Mouse (Mus musculus): ENCODE data around the gene Cnih1. TPM values are rescaled to one million over a fixed set of nuclear protein-coding genes. Genes with fewer than 3 reads are reported as not detected.
"Not testable (repeated sequence)": the region's sequence is repeated elsewhere in the genome, so short reads cannot be mapped to it uniquely, and the experiment has no call there.

Cnih1 gene
- polyA plus RNA-seq, 1 experiment from 2014 or later: 180 TPM

GRCm38 (mm10) chr14:46754371-46754770, 33.8 kb downstream of the Cnih1 start:
- 71% methylated on average over 9 of the region's 10 CpGs for WGBS
- H3K27ac ChIP-seq; H3K4me2 ChIP-seq (replicated peaks): not testable (repeated sequence)

GRCm38 (mm10) chr14:46745413-46745812, 42.8 kb downstream of the Cnih1 start:
- no peak overlapping the region for H3K4me2 ChIP-seq (replicated peaks)
- no peaks in the 10 kb centered on the region for H3K4me1 ChIP-seq (replicated peaks)
- no peaks in the 10 kb centered on the region for H3K9me3 ChIP-seq
- 91% methylated on average over 8 of the region's 8 CpGs for WGBS
- H3K9ac ChIP-seq (replicated peaks): no peak overlapping the region
- no peaks in the 10 kb centered on the region for H3K27me3 ChIP-seq
- no peak overlapping the region for H3K27ac ChIP-seq
- no peaks in the 10 kb centered on the region for H3K36me3 ChIP-seq
- ATAC-seq: no peak
- no peak overlapping the region for H3K4me3 ChIP-seq (replicated peaks)

More at GRCm38 (mm10) chr14:46754371-46754770, 33.8 kb downstream of the Cnih1 start:
- not testable (repeated sequence) for ATAC-seq; H3K9me3 ChIP-seq; H3K9ac ChIP-seq (replicated peaks); H3K27me3 ChIP-seq; H3K4me3 ChIP-seq (replicated peaks); H3K4me1 ChIP-seq (replicated peaks); H3K36me3 ChIP-seq

- Histone ChIP-seq H3K4me3 (replicated peaks) (no peak overlapping the region), H3K4me2 (replicated peaks) (no peak overlapping the region), H3K9ac (replicated peaks) (no peak overlapping the region), H3K27me3 (no peaks in the 10 kb centered on the region), H3K27ac (no peak overlapping the region), H3K4me1 (replicated peaks) (no peaks in the 10 kb centered on the region), H3K36me3 (no peaks in the 10 kb centered on the region), H3K9me3 (no peaks in the 10 kb centered on the region)
- no peak for ATAC-seq
- 95% methylated on average over 2 of the region's 2 CpGs for WGBS
Observed at GRCm38 (mm10) chr14:46742674-46743073, 45.5 kb downstream of the Cnih1 start.

- H3K4me1 ChIP-seq (replicated peaks); ATAC-seq; H3K36me3 ChIP-seq; H3K4me2 ChIP-seq (replicated peaks); H3K9me3 ChIP-seq; H3K9ac ChIP-seq (replicated peaks); H3K4me3 ChIP-seq (replicated peaks); H3K27me3 ChIP-seq; H3K27ac ChIP-seq: not testable (repeated sequence)
Observed at GRCm38 (mm10) chr14:46737346-46737745, 50.9 kb downstream of the Cnih1 start.

GRCm38 (mm10) chr14:46736366-46736765, 51.8 kb downstream of the Cnih1 start:
- no peaks in the 10 kb centered on the region for H3K36me3 ChIP-seq
- no peak overlapping the region for H3K27ac ChIP-seq
- WGBS: 93% methylated on average over 4 of the region's 4 CpGs
- no peak for ATAC-seq
- no peaks in the 10 kb centered on the region for H3K27me3 ChIP-seq
- H3K4me3 ChIP-seq (replicated peaks): no peak overlapping the region
- H3K4me2 ChIP-seq (replicated peaks): no peak overlapping the region
- H3K9ac ChIP-seq (replicated peaks): no peak overlapping the region
- H3K9me3 ChIP-seq: no peaks in the 10 kb centered on the region
- H3K4me1 ChIP-seq (replicated peaks): no peaks in the 10 kb centered on the region

- Histone ChIP-seq H3K27ac (no peak overlapping the region), H3K4me2 (replicated peaks) (no peak overlapping the region), H3K4me3 (replicated peaks) (no peak overlapping the region), H3K9ac (replicated peaks) (no peak overlapping the region), H3K9me3 (no peaks in the 10 kb centered on the region), H3K36me3 (no peaks in the 10 kb centered on the region), H3K27me3 (no peaks in the 10 kb centered on the region), H3K4me1 (replicated peaks) (no peaks in the 10 kb centered on the region)
- ATAC-seq: no peak
- 86% methylated on average over 14 of the region's 14 CpGs for WGBS
Observed at GRCm38 (mm10) chr14:46734761-46735455, 53.3 kb downstream of the Cnih1 start.

GRCm38 (mm10) chr14:46734262-46734661, 53.9 kb downstream of the Cnih1 start:
- H3K4me2 ChIP-seq (replicated peaks): no peak overlapping the region
- 84% methylated on average over 5 of the region's 5 CpGs for WGBS
- no peak overlapping the region for H3K27ac ChIP-seq
- H3K36me3 ChIP-seq: no peaks in the 10 kb centered on the region
- no peak for ATAC-seq
- H3K4me3 ChIP-seq (replicated peaks): no peak overlapping the region
- H3K9me3 ChIP-seq: no peaks in the 10 kb centered on the region
- H3K4me1 ChIP-seq (replicated peaks): no peaks in the 10 kb centered on the region
- H3K9ac ChIP-seq (replicated peaks): no peak overlapping the region
- no peaks in the 10 kb centered on the region for H3K27me3 ChIP-seq

GRCm38 (mm10) chr14:46725743-46726142, 62.5 kb downstream of the Cnih1 start:
- Histone ChIP-seq H3K4me3 (replicated peaks) (no peak overlapping the region), H3K4me1 (replicated peaks) (no peaks in the 10 kb centered on the region), H3K9ac (replicated peaks) (no peak overlapping the region), H3K27ac (no peak overlapping the region), H3K27me3 (no peaks in the 10 kb centered on the region), H3K36me3 (no peaks in the 10 kb centered on the region), H3K9me3 (no peaks in the 10 kb centered on the region), H3K4me2 (replicated peaks) (no peak overlapping the region)
- 62% methylated on average over 3 of the region's 3 CpGs for WGBS
- ATAC-seq: no peak

Other genes starting within 250 kb of the Cnih1 start
- 19.2 and 20.8 TPM in 2 replicates for gene Cdkn3, start 27.9 kb downstream of the Cnih1 start, polyA plus RNA-seq (2015; fragmentation: Nextera tagmentation; extraction: Ambion mirVana)
- 101 and 110 TPM in 2 replicates for gene Gmfb, start 33.8 kb upstream of the Cnih1 start, polyA plus RNA-seq (2015; fragmentation: Nextera tagmentation; extraction: Ambion mirVana)
- 22.6 and 25.4 TPM in 2 replicates for gene Cgrrf1, start 43.7 kb upstream of the Cnih1 start, polyA plus RNA-seq (2015; fragmentation: Nextera tagmentation; extraction: Ambion mirVana)
- gene Samd4, start 94.4 kb upstream of the Cnih1 start, polyA plus RNA-seq (2015; fragmentation: Nextera tagmentation; extraction: Ambion mirVana): 3.3 and 4.3 TPM in 2 replicates

Data from midbrain, embryonic 13.5 days (tissue).